Mouse (Mus musculus): ENCODE measurements around the gene Gm49337. TPM values are rescaled to one million over a fixed set of nuclear protein-coding genes. Genes with fewer than 3 reads are reported as not detected.
"Not testable (repeated sequence)": the region's sequence is repeated elsewhere in the genome, so short reads cannot be mapped to it uniquely, and the experiment has no call there.

Gene Gm49337
- polyA plus RNA-seq, 1 experiment from 2014 or later, result not detected

DNA sequence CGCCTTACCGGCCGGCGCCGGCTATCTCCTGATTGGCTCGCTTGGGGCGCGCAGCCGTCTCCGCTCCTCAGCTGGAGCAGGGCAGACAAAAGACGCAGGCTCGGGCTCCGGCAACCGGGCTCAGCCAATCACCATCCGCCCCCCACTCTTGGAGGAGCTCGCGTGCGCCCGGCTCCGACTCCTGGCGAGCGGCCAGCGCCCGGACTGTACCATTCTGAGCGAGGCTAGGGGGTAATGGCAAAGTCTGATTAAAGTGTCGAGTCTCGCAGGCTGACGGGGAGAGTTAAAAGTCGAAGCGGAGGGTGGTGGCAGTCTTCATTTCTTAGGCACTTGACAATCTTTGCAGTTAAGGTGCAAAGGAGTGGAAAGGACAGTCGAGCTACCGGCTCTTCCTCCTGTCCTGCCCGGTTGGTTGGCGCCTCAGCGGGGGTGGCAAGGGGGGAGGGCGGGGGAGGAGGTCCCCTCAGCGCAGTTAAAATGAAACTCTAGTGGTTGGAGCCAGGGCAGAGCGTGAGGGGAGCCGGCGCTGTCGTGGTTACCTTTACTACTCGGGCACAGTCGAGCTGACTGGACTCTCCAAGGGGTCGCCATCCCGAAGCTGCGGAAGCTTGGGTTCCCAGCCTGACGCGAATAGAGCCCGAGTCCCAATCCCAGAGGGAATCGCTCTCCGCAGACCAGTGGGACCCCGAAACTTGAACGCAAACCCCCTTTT lies 48.1 kb downstream of the Gm49337 start, which contains the start of gene Pik3r3:
Gene Pik3r3 (plus strand): TSS at position 479 of the 712 bp plus-strand sequence.
- Histone ChIP-seq H3K27ac (peak within 1 kb of the TSS; percentile 99), H3K4me3 (peak within 1 kb of the TSS; percentile 65), H3K9me3 (no peaks in the 10 kb centered on the region), H3K27me3 (ENCODE audit: insufficient read depth, poor library complexity, severe bottlenecking) (no peaks in the 10 kb centered on the region), H3K36me3 (no peaks in the 10 kb centered on the region), H3K4me1 (replicated peaks) (peaks cover 19% of the 10 kb centered on the region)
- under 1% methylated on average over 53 of the region's 53 CpGs for WGBS
- DNase-seq (ENCODE audit: low spot score), result peak; percentile 99

GRCm38 (mm10) chr4:116221996-116222842 lies 49.0 kb downstream of the Gm49337 start:
- no peaks in the 10 kb centered on the region for H3K9me3 ChIP-seq
- peaks cover 19% of the 10 kb centered on the region for H3K4me1 ChIP-seq (replicated peaks)
- DNase-seq (ENCODE audit: low spot score), result peak; percentile 67
- under 1% methylated on average over 23 of the region's 23 CpGs for WGBS
- no peaks in the 10 kb centered on the region for H3K27me3 ChIP-seq (ENCODE audit: insufficient read depth, poor library complexity, severe bottlenecking)
- no peaks in the 10 kb centered on the region for H3K36me3 ChIP-seq
- peak overlapping the region; percentile 65 for H3K4me3 ChIP-seq
- H3K27ac ChIP-seq, result peak overlapping the region; percentile 99

GRCm38 (mm10) chr4:116222843-116223119 lies 49.6 kb downstream of the Gm49337 start:
- no peaks in the 10 kb centered on the region for H3K9me3 ChIP-seq
- H3K36me3 ChIP-seq, result no peaks in the 10 kb centered on the region
- DNase-seq (ENCODE audit: low spot score), result no peak
- peaks cover 19% of the 10 kb centered on the region for H3K4me1 ChIP-seq (replicated peaks)
- peak overlapping the region; percentile 99 for H3K27ac ChIP-seq
- H3K4me3 ChIP-seq, result peak overlapping the region; percentile 65
- 3% methylated on average over 6 of the region's 6 CpGs for WGBS
- no peaks in the 10 kb centered on the region for H3K27me3 ChIP-seq (ENCODE audit: insufficient read depth, poor library complexity, severe bottlenecking)

DNA sequence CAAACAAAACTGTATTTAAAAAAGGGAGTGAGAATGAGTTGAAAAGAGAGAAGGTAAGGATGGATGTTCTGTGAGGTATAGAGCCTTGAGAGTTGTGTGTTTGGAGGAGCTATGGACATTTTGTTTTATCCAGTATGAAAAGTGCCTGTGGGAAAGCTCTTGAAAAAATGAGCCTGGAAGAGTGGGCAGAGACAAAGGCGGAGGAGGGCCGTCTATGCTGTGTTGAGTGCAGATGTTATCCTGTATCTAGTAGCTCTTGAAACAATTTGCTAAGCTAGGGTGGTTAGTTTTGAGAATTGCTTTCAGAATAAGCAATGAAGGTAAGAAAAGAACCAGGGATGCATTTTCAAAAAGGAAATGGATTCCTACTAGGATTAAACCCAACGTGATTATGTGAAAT lies 70.2 kb downstream of the Gm49337 start:
- H3K36me3 ChIP-seq, result peaks cover 55% of the 10 kb centered on the region
- no peak overlapping the region for H3K4me3 ChIP-seq
- no peak overlapping the region for H3K27ac ChIP-seq
- H3K4me1 ChIP-seq (replicated peaks), result no peaks in the 10 kb centered on the region
- no peaks in the 10 kb centered on the region for H3K27me3 ChIP-seq (ENCODE audit: insufficient read depth, poor library complexity, severe bottlenecking)
- 88% methylated on average over 3 of the region's 3 CpGs for WGBS
- no peak for DNase-seq (ENCODE audit: low spot score)
- no peaks in the 10 kb centered on the region for H3K9me3 ChIP-seq

DNA sequence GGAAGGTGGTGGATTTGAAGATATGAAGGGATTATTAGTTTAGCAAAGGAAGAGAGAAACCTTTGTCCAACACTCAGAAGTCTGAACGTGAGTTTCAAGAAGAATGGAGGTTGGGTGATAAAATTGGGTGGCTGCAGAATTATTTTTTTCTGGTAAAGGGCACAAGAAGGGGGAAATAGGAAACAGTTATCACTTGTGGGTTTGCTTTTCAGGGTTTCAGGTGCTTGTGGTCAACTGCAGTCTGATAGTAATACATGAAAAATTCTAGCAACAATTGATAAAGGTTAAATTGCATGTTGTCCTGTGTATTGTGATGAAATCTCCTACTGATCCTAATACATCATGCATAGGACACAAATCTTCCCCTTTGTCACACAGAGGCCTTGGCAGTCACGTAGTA lies 71.1 kb downstream of the Gm49337 start:
- no peaks in the 10 kb centered on the region for H3K9me3 ChIP-seq
- no peak for DNase-seq (ENCODE audit: low spot score)
- 85% methylated on average over 2 of the region's 2 CpGs for whole genome bisulfite sequencing
- no peak overlapping the region for H3K4me3 ChIP-seq
- H3K4me1 ChIP-seq (replicated peaks), result no peaks in the 10 kb centered on the region
- peaks cover 50% of the 10 kb centered on the region for H3K36me3 ChIP-seq
- no peaks in the 10 kb centered on the region for H3K27me3 ChIP-seq (ENCODE audit: insufficient read depth, poor library complexity, severe bottlenecking)
- H3K27ac ChIP-seq, result no peak overlapping the region

GRCm38 (mm10) chr4:116245926-116246325 lies 72.7 kb downstream of the Gm49337 start:
- H3K9me3 ChIP-seq; H3K4me3 ChIP-seq; H3K4me1 ChIP-seq (replicated peaks); H3K27ac ChIP-seq; DNase-seq (ENCODE audit: low spot score); H3K27me3 ChIP-seq (ENCODE audit: insufficient read depth, poor library complexity, severe bottlenecking): not testable (repeated sequence)
- H3K36me3 ChIP-seq, result peaks cover 44% of the 10 kb centered on the region
- WGBS, result 46% methylated on average over 3 of the region's 3 CpGs

DNA sequence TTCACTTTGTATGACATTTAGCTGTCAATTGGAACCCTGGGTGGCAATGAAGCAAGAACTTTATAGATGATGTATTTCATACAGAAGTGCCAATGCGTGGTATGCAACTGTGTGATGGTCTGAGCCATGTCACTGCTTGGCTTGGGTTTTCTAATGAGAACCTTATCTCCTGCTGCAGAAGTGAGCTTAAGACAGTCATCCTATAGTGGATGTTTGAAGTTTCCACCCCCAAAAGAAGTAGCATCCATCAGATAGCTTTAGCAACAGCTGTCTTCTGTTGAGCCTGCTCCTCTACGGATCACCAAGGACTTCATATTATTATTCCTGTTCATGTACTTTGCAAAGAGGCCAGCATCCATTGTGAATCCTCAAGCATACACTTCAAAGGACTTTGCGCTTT lies 76.8 kb downstream of the Gm49337 start:
- peaks cover 28% of the 10 kb centered on the region for H3K36me3 ChIP-seq
- no peaks in the 10 kb centered on the region for H3K9me3 ChIP-seq
- DNase-seq (ENCODE audit: low spot score), result no peak
- H3K27me3 ChIP-seq (ENCODE audit: insufficient read depth, poor library complexity, severe bottlenecking), result no peaks in the 10 kb centered on the region
- H3K4me1 ChIP-seq (replicated peaks), result no peaks in the 10 kb centered on the region
- 95% methylated on average over 3 of the region's 3 CpGs for WGBS
- H3K4me3 ChIP-seq, result no peak overlapping the region
- no peak overlapping the region for H3K27ac ChIP-seq

DNA sequence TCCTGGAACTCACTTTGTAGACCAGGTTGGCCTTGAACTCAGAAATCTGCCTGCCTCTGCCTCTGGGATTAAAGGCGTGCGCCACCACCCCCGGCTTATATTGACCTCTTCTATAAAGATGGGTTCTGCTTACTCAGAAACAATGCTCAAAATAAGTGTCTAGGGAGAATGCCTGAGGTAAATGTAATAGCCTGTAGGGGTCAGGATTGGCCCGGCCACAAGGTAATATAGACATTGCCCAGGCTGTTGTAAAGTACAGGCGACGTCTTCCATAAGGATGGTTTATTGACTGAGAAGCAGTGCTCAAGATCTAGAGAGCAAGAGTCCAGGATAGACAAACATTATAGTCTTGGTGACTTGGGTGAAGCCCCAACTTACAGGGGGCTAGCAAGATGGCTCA lies 95.0 kb downstream of the Gm49337 start:
- no peak overlapping the region for H3K27ac ChIP-seq
- H3K27me3 ChIP-seq (ENCODE audit: insufficient read depth, poor library complexity, severe bottlenecking), result no peaks in the 10 kb centered on the region
- H3K4me3 ChIP-seq, result no peak overlapping the region
- H3K4me1 ChIP-seq (replicated peaks), result no peaks in the 10 kb centered on the region
- no peak for DNase-seq (ENCODE audit: low spot score)
- WGBS, result 94% methylated on average over 6 of the region's 6 CpGs
- H3K36me3 ChIP-seq, result peaks cover 99% of the 10 kb centered on the region
- no peaks in the 10 kb centered on the region for H3K9me3 ChIP-seq

- Histone ChIP-seq H3K9me3 (no peaks in the 10 kb centered on the region), H3K27me3 (ENCODE audit: insufficient read depth, poor library complexity, severe bottlenecking) (no peaks in the 10 kb centered on the region), H3K36me3 (peaks cover 62% of the 10 kb centered on the region), H3K4me1 (replicated peaks) (no peaks in the 10 kb centered on the region), H3K4me3 (no peak overlapping the region), H3K27ac (no peak overlapping the region)
- DNase-seq (ENCODE audit: low spot score), result no peak
- 77% methylated on average over 2 of the region's 2 CpGs for WGBS
These were observed 109.0 kb downstream of the Gm49337 start for GRCm38 (mm10) chr4:116282211-116282610.

DNA sequence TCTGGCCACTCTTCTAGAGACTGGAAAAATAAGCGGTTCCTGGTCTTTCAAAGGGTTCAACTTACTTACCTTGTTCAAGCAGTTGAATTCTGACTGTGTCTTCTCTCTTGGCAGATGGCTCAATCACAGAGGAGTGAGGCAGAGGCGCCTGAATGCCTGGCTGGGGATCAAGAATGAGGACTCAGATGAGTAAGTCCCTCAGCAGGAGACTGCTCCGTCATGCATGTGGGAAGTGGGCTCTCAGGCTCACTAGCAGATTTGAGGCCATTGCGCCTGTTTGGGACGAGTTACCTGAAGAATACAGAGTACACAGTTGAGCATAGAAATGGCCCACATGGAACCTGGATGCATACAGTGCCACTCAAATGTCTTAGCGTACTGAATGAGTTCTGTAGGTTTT lies 118.4 kb downstream of the Gm49337 start:
- H3K4me3 ChIP-seq, result no peak overlapping the region
- DNase-seq (ENCODE audit: low spot score), result no peak
- H3K27ac ChIP-seq, result no peak overlapping the region
- H3K4me1 ChIP-seq (replicated peaks), result no peaks in the 10 kb centered on the region
- 86% methylated on average over 6 of the region's 6 CpGs for WGBS
- H3K27me3 ChIP-seq (ENCODE audit: insufficient read depth, poor library complexity, severe bottlenecking), result no peaks in the 10 kb centered on the region
- peaks cover 100% of the 10 kb centered on the region for H3K36me3 ChIP-seq
- H3K9me3 ChIP-seq, result no peaks in the 10 kb centered on the region

DNA sequence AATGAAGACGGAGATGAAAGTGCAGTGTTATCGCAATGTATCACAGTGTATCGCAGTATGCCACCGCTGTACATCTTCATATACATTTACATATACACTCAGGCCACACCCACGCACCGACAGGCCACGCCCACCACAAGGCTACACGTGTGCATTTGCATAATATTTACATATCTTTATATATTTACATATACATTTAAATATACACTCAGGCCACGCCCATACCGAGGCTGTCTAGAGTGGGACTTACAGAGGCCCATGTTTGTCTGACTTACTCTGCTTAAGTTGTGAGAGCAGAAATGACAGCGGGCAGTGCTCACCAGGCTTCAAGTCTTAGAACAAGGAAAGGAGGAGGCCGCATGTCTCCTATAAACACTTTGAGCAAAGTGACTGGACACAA lies 120.1 kb downstream of the Gm49337 start:
- no peaks in the 10 kb centered on the region for H3K9me3 ChIP-seq
- no peak for DNase-seq (ENCODE audit: low spot score)
- no peak overlapping the region for H3K27ac ChIP-seq
- no peaks in the 10 kb centered on the region for H3K4me1 ChIP-seq (replicated peaks)
- H3K27me3 ChIP-seq (ENCODE audit: insufficient read depth, poor library complexity, severe bottlenecking), result no peaks in the 10 kb centered on the region
- WGBS, result 88% methylated on average over 12 of the region's 12 CpGs
- H3K36me3 ChIP-seq, result peaks cover 97% of the 10 kb centered on the region
- no peak overlapping the region for H3K4me3 ChIP-seq

GRCm38 (mm10) chr4:116300878-116301355 lies 127.7 kb downstream of the Gm49337 start:
- DNase-seq (ENCODE audit: low spot score), result no peak
- Histone ChIP-seq H3K4me1 (replicated peaks) (no peaks in the 10 kb centered on the region), H3K4me3 (no peak overlapping the region), H3K27me3 (ENCODE audit: insufficient read depth, poor library complexity, severe bottlenecking) (no peaks in the 10 kb centered on the region), H3K36me3 (peaks cover 76% of the 10 kb centered on the region), H3K9me3 (no peaks in the 10 kb centered on the region), H3K27ac (no peak overlapping the region)
- WGBS, result 83% methylated on average over 4 of the region's 4 CpGs

DNA sequence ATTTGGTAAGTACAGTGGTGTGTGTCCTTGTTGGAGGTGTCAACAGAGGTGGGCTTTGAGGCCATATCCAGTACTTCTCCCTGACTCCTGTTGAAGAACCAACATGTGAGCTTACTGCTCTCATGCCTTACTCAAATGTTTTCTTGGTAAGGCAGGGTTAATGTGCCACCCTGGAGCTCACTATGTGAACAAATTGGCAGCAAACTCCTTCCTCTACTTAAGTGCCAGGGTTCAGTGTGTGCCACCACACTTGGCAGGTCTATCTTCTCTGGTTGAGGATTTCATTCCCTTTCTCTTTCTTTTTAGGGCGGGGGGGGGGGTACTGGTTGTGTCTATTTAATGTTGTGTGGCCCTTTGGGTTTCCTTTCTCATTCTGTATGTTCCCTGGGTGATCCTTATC lies 131.4 kb downstream of the Gm49337 start:
- 27% methylated on average over 1 of the region's 1 CpGs for WGBS
- no peak for DNase-seq (ENCODE audit: low spot score)
- peaks cover 81% of the 10 kb centered on the region for H3K36me3 ChIP-seq
- no peaks in the 10 kb centered on the region for H3K9me3 ChIP-seq
- no peaks in the 10 kb centered on the region for H3K27me3 ChIP-seq (ENCODE audit: insufficient read depth, poor library complexity, severe bottlenecking)
- H3K4me3 ChIP-seq, result no peak overlapping the region
- H3K27ac ChIP-seq, result no peak overlapping the region
- H3K4me1 ChIP-seq (replicated peaks), result no peaks in the 10 kb centered on the region

Measured in hindbrain, embryonic 10.5 days (tissue).